Comparison of ENCODE assay signal across 7 mouse cellular contexts in the genomic region with DNA sequence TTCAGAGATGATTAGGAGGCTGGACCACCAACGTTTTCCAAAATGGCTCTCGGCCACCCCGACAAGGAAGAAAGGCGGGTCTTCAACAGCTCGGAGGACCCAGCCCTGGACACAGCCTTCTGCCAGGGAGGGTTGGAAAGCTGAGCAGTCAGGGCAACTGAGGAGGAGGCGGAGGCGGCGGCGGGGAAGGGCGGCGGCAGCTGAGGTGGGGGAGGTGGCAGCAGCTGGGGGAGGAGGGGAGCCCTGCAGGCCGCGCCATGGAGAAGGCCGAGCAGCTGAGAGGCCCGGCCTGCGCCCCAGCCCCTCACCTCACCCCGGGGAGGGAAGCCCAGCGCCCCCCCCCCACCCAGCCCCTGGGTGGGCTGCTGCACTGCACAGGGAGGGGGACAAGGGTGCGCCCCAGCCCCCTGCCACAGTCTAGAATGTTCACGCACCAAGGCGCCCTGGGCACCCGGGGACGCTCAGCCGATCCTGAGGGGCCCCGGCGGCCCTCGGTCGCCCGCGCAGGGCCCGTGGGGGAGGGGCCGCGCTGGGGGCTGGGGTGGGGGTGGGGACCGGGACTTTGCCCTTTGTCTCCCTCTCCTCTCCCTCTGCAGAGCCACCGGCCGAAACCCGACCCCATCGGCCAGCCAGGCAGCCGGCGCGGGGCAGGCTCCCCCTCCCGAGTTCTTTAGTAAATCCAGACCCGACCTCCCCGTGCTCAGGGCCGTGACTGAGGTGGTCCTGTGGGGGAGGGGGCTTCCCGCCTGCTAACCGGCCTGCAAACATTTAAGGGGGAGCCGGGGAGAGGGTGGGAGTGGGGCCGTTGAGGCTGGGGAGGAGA. TPM values are rescaled to one million over a fixed set of nuclear protein-coding genes. Genes with fewer than 3 reads are reported as not detected.
DNase-seq lines count a peak whose midpoint lies in the region; ATAC-seq and TF ChIP-seq lines count a peak whose summit lies in the region.

No protein-coding gene starts in this region.

- H3K4me1 ChIP-seq in liver, embryonic 13.5 days (replicated peaks): peaks cover 71% of the 10 kb centered on the region
- peaks cover 5% of the 10 kb centered on the region for H3K4me1 ChIP-seq in stomach, postnatal 0 days (replicated peaks; ENCODE audit: control insufficient read depth, insufficient read depth)

- no peak for DNase-seq in left cerebral cortex, adult 2 months (ENCODE audit: extremely low spot score in 1 of 2, low spot score in 2 of 2)
- no peak for DNase-seq in left cerebral cortex, adult 9 months (ENCODE audit: low spot score in 2 of 2)
- DNase-seq in embryo, embryonic 9.5 days (ENCODE audit: extremely low spot score): peak; percentile 97
- peak; percentile 39 to 60 for DNase-seq in heart, postnatal 10 days
- no peak for DNase-seq in liver, embryonic 13.5 days
- DNase-seq in stomach, postnatal 0 days (ENCODE audit: low spot score): peak; percentile 74

- peak overlapping the region; percentile 74 for H3K4me2 ChIP-seq in liver, embryonic 13.5 days
- peak overlapping the region; percentile 92 for H3K4me2 ChIP-seq in stomach, postnatal 0 days (replicated peaks; ENCODE audit: low read depth)

- no peak overlapping the region for H3K27ac ChIP-seq in left cerebral cortex, adult 2 months
- peak overlapping the region; percentile 76 for H3K27ac ChIP-seq in liver, embryonic 13.5 days
- H3K27ac ChIP-seq in stomach, postnatal 0 days (replicated peaks): peak overlapping the region; percentile 88

- no peak for TF ChIP-seq EP300 in stomach, postnatal 0 days (optimal IDR thresholded peaks at IDR 0.05)

- H3K9ac ChIP-seq in liver, embryonic 13.5 days: peak overlapping the region; percentile 67
- peak overlapping the region; percentile 89 for H3K9ac ChIP-seq in stomach, postnatal 0 days (ENCODE audit: low read length)

- 29% methylated on average over 45 of the region's 49 CpGs for WGBS in liver, embryonic 13.5 days (ENCODE audit: insufficient replicate concordance)
- 13% methylated on average over 42 of the region's 49 CpGs for WGBS in stomach, postnatal 0 days

- ATAC-seq in liver, embryonic 13.5 days (ENCODE audit: low read depth): peak; percentile 59
- peak; percentile 53 for ATAC-seq in stomach, postnatal 0 days (ENCODE audit: low FRiP score, low TSS enrichment)
- no peak for ATAC-seq in frontal cortex, adult (ENCODE audit: low TSS enrichment)

- intact Hi-C loops in left cerebral cortex, adult 2 months (cut with DNase I): no loop called here
- intact Hi-C loops in heart, postnatal 10 days (cut with DNase I): no loop called here

- no peak for TF ChIP-seq CTCF in left cerebral cortex, adult 2 months (IDR thresholded peaks at IDR 0.05)
- no peak for TF ChIP-seq CTCF in stomach, postnatal 0 days (IDR thresholded peaks at IDR 0.05; ENCODE audit: low read depth)

- peaks cover 35% of the 10 kb centered on the region for H3K36me3 ChIP-seq in liver, embryonic 13.5 days
- H3K36me3 ChIP-seq in stomach, postnatal 0 days (ENCODE audit: control insufficient read depth, insufficient read depth, low read length): no peaks in the 10 kb centered on the region

- no peaks in the 10 kb centered on the region for H3K27me3 ChIP-seq in liver, embryonic 13.5 days
- H3K27me3 ChIP-seq in stomach, postnatal 0 days (ENCODE audit: control insufficient read depth, insufficient read depth, low read length): no peaks in the 10 kb centered on the region

- peak overlapping the region; percentile 50 for H3K4me3 ChIP-seq in left cerebral cortex, adult 2 months
- H3K4me3 ChIP-seq in liver, embryonic 13.5 days (replicated peaks): peak overlapping the region; percentile 57
- H3K4me3 ChIP-seq in stomach, postnatal 0 days (ENCODE audit: low read depth, low read length): peak overlapping the region; percentile 60

- no peaks in the 10 kb centered on the region for H3K9me3 ChIP-seq in liver, embryonic 13.5 days (replicated peaks)
- no peaks in the 10 kb centered on the region for H3K9me3 ChIP-seq in stomach, postnatal 0 days (ENCODE audit: control insufficient read depth, low read length)

RNA-seq across cellular contexts. Expression of a gene that starts 14.6 kb away (rescaled TPM):
- total RNA-seq in left cerebral cortex, adult 2 months (2021): under 1 TPM; 0.23 to 0.45 TPM
- under 1 TPM; 0.45 to 0.72 TPM for total RNA-seq in heart, postnatal 10 days (2021)
- polyA plus RNA-seq in liver, embryonic 13.5 days (2015; fragmentation: Nextera tagmentation; extraction: Ambion mirVana): 20.8 and 23.9 TPM in 2 replicates
- polyA plus RNA-seq in stomach, postnatal 0 days (2015; fragmentation: Nextera tagmentation; extraction: Ambion mirVana): 4.3 and 5.2 TPM in 2 replicates

RNA-seq across cellular contexts. Expression of a gene that starts 33.2 kb away (rescaled TPM):
- not detected for total RNA-seq in left cerebral cortex, adult 2 months (2021)
- not detected for total RNA-seq in heart, postnatal 10 days (2021)
- polyA plus RNA-seq in liver, embryonic 13.5 days (2015; fragmentation: Nextera tagmentation; extraction: Ambion mirVana): not detected in 2 replicates
- 1.8 and 3.2 TPM in 2 replicates for polyA plus RNA-seq in stomach, postnatal 0 days (2015; fragmentation: Nextera tagmentation; extraction: Ambion mirVana)

RNA-seq across cellular contexts. Expression of a gene that starts 43.6 kb away (rescaled TPM):
- total RNA-seq in left cerebral cortex, adult 2 months (2021): 100 to 1,000 TPM; 102 to 103 TPM
- total RNA-seq in heart, postnatal 10 days (2021): 10 to 100 TPM; 54.3 to 56.9 TPM
- polyA plus RNA-seq in liver, embryonic 13.5 days (2015; fragmentation: Nextera tagmentation; extraction: Ambion mirVana): 87.0 and 88.9 TPM in 2 replicates
- polyA plus RNA-seq in stomach, postnatal 0 days (2015; fragmentation: Nextera tagmentation; extraction: Ambion mirVana): 76.0 and 83.0 TPM in 2 replicates

Comparison
In these comparisons a context has a peak if more than half of its experiments do, and no peak if none do; other contexts are left out.
1. DNase-seq: peak in embryo, embryonic 9.5 days (single experiment), heart, postnatal 10 days (2 of 2) and stomach, postnatal 0 days (single experiment); none in left cerebral cortex, adult 2 months (0 of 2), left cerebral cortex, adult 9 months (0 of 2) and liver, embryonic 13.5 days (single experiment).
2. Peak in every context shown above with its lines, with median percentiles within 50 percentile points of each other: H3K4me3 ChIP-seq.